Mouse (Mus musculus) liver, postnatal 0 days (tissue): ENCODE results near the gene Fat3. TPM values are rescaled to one million over a fixed set of nuclear protein-coding genes. Genes with fewer than 3 reads are reported as not detected.

ENCODE experiments used
- ATAC-seq: fragments of 200-750 bp; cut with Nextera tagmentation; 2 replicates; pipeline ENCODE4 v1.8.0; 2017; ENCODE audit warnings: mild to moderate bottlenecking, moderate library complexity
- DNase-seq: peaks from one replicate; pipeline ENCODE4 v3.0.0-alpha.2; 2016
- H3K27ac ChIP-seq: fragments of 300-500 bp; sonication (generic); 2 replicates; pipeline ENCODE4 v1.5.1; 2014; ENCODE audit warnings: antibody characterized with exemption, moderate library complexity, mild to moderate bottlenecking, low read depth
- H3K27me3 ChIP-seq: fragments of 300-500 bp; sonication (generic); 2 replicates; pipeline ENCODE4 v1.6.1; 2014; ENCODE audit warnings: low read length, control low read depth, mixed read lengths; ENCODE audit not compliant: insufficient read depth
- H3K36me3 ChIP-seq: fragments of 300-500 bp; sonication (generic); replicated peaks from 2 replicates; pipeline ENCODE4 v1.6.1; 2014; ENCODE audit warnings: mild to moderate bottlenecking, control low read depth, low read length, moderate library complexity, mixed read lengths; ENCODE audit not compliant: insufficient read depth
- H3K4me1 ChIP-seq: fragments of 300-500 bp; sonication (generic); 2 replicates; pipeline ENCODE4 v1.6.1; 2014; ENCODE audit warnings: antibody characterized with exemption, mild to moderate bottlenecking, control low read depth; ENCODE audit not compliant: insufficient read depth
- H3K4me2 ChIP-seq: fragments of 300-500 bp; sonication (generic); 2 replicates; pipeline ENCODE4 v1.6.1; 2014; ENCODE audit warnings: low read depth, mild to moderate bottlenecking, low read length, moderate library complexity, mixed read lengths
- H3K4me3 ChIP-seq: fragments of 300-500 bp; sonication (generic); 2 replicates; pipeline ENCODE4 v1.5.1; 2014; ENCODE audit warnings: low read depth, low read length
- H3K9ac ChIP-seq: fragments of 300-500 bp; sonication (generic); replicated peaks from 2 replicates; pipeline ENCODE4 v1.6.1; 2014; ENCODE audit warnings: mild to moderate bottlenecking, moderate library complexity
- H3K9me3 ChIP-seq: fragments of 300-500 bp; sonication (generic); 2 replicates; pipeline ENCODE4 v1.6.1; 2016; ENCODE audit warnings: mild to moderate bottlenecking, control low read depth, low read length, mixed read lengths
- CTCF ChIP-seq: sonication (generic); IDR thresholded peaks from 2 replicates; pipeline ENCODE4 v1.5.1; 2016; ENCODE audit warnings: antibody characterized with exemption, low read depth
- EP300 ChIP-seq: IDR thresholded peaks from 2 replicates; pipeline ENCODE4 v1.6.1; 2016; ENCODE audit warnings: antibody characterized with exemption, low read depth, mild to moderate bottlenecking
- WGBS: fragments of 180-500 bp; shearing (Covaris S2); extraction: QIAGEN DNeasy Blood & Tissue Kit; methylation state at CpG from one replicate; pipeline ENCODE4 v1.1.7; 2014; ENCODE audit not compliant: insufficient replicate concordance; 5-methylcytosine and 5-hydroxymethylcytosine counted together
- polyA plus RNA-seq: library from polyadenylated mRNA; unstranded; fragments of >200 nt; fragmentation: Nextera tagmentation; extraction: Ambion mirVana; gene quantifications from 2 replicates; pipeline ENCODE4 v1.2.1, GENCODE M21; 2015

Fat3 gene
- polyA plus RNA-seq, 1 experiment from 2014 or later = 0.02 TPM

- no peaks in the 10 kb centered on the region for H3K36me3 ChIP-seq
- 79% methylated on average over 4 of the region's 4 CpGs for WGBS
- no peak for ATAC-seq
- DNase-seq = no peak
- no peak overlapping the region for H3K4me3 ChIP-seq
- TF ChIP-seq CTCF (no peak), EP300 (no peak)
- H3K9ac ChIP-seq = no peak overlapping the region
- H3K4me2 ChIP-seq = no peak overlapping the region
- no peaks in the 10 kb centered on the region for H3K4me1 ChIP-seq
- H3K27ac ChIP-seq = no peak overlapping the region
- H3K9me3 ChIP-seq = no peaks in the 10 kb centered on the region
- no peaks in the 10 kb centered on the region for H3K27me3 ChIP-seq
These were observed 59.2 kb downstream of the Fat3 start for GRCm38 (mm10) chr9:16441930-16442329.

- ATAC-seq (no peak), DNase-seq (no peak)
- no peak overlapping the region for H3K4me3 ChIP-seq
- no peak overlapping the region for H3K9ac ChIP-seq
- no peak overlapping the region for H3K4me2 ChIP-seq
- no peak overlapping the region for H3K27ac ChIP-seq
- H3K27me3 ChIP-seq = no peaks in the 10 kb centered on the region
- H3K9me3 ChIP-seq = no peaks in the 10 kb centered on the region
- H3K4me1 ChIP-seq = no peaks in the 10 kb centered on the region
- H3K36me3 ChIP-seq = no peaks in the 10 kb centered on the region
- TF ChIP-seq EP300 = no peak
- 66% methylated on average over 6 of the region's 6 CpGs for WGBS
These were observed 60.4 kb downstream of the Fat3 start for GRCm38 (mm10) chr9:16440638-16441037.

- TF ChIP-seq CTCF (no peak), EP300 (no peak)
- no peaks in the 10 kb centered on the region for H3K36me3 ChIP-seq
These were observed 61.1 kb downstream of the Fat3 start for GRCm38 (mm10) chr9:16439941-16440340.

GRCm38 (mm10) chr9:16437805-16438204, 63.3 kb downstream of the Fat3 start:
- H3K9ac ChIP-seq = no peak overlapping the region
- H3K4me3 ChIP-seq = no peak overlapping the region
- ATAC-seq (no peak), DNase-seq (no peak)
- H3K36me3 ChIP-seq = no peaks in the 10 kb centered on the region
- no peaks in the 10 kb centered on the region for H3K27me3 ChIP-seq
- no peak overlapping the region for H3K4me2 ChIP-seq
- WGBS = 53% methylated on average over 5 of the region's 5 CpGs
- no peaks in the 10 kb centered on the region for H3K4me1 ChIP-seq
- no peak overlapping the region for H3K27ac ChIP-seq
- no peaks in the 10 kb centered on the region for H3K9me3 ChIP-seq
- TF ChIP-seq EP300 = no peak
- no peak for TF ChIP-seq CTCF

More at GRCm38 (mm10) chr9:16439941-16440340, 61.1 kb downstream of the Fat3 start:
- H3K9ac ChIP-seq = no peak overlapping the region
- H3K4me2 ChIP-seq = no peak overlapping the region
- no peak overlapping the region for H3K27ac ChIP-seq
- no peaks in the 10 kb centered on the region for H3K4me1 ChIP-seq
- ATAC-seq = no peak
- H3K4me3 ChIP-seq = no peak overlapping the region
- DNase-seq = no peak
- no peaks in the 10 kb centered on the region for H3K9me3 ChIP-seq
- no peaks in the 10 kb centered on the region for H3K27me3 ChIP-seq
- WGBS = 70% methylated on average over 3 of the region's 3 CpGs

GRCm38 (mm10) chr9:16428589-16428988, 72.5 kb downstream of the Fat3 start:
- Histone ChIP-seq H3K4me2 (no peak overlapping the region), H3K9me3 (no peaks in the 10 kb centered on the region), H3K4me1 (no peaks in the 10 kb centered on the region), H3K27me3 (no peaks in the 10 kb centered on the region), H3K4me3 (no peak overlapping the region), H3K9ac (no peak overlapping the region), H3K36me3 (no peaks in the 10 kb centered on the region), H3K27ac (no peak overlapping the region)
- 76% methylated on average over 5 of the region's 5 CpGs for WGBS
- DNase-seq (no peak), ATAC-seq (no peak)
- TF ChIP-seq CTCF (no peak), EP300 (no peak)

GRCm38 (mm10) chr9:16422707-16423106, 78.4 kb downstream of the Fat3 start:
- no peak for TF ChIP-seq CTCF
- no peak for TF ChIP-seq EP300
- ATAC-seq = no peak

GRCm38 (mm10) chr9:16402815-16403214, 98.3 kb downstream of the Fat3 start:
- no peak for ATAC-seq
- WGBS = 68% methylated on average over 3 of the region's 3 CpGs

More at GRCm38 (mm10) chr9:16422707-16423106, 78.4 kb downstream of the Fat3 start:
- Histone ChIP-seq H3K4me3 (no peak overlapping the region), H3K4me1 (no peaks in the 10 kb centered on the region), H3K27me3 (no peaks in the 10 kb centered on the region), H3K36me3 (no peaks in the 10 kb centered on the region), H3K4me2 (no peak overlapping the region), H3K27ac (no peak overlapping the region), H3K9ac (no peak overlapping the region), H3K9me3 (no peaks in the 10 kb centered on the region)
- whole genome bisulfite sequencing = 77% methylated on average over 2 of the region's 2 CpGs
- DNase-seq = no peak

More at GRCm38 (mm10) chr9:16402815-16403214, 98.3 kb downstream of the Fat3 start:
- H3K4me1 ChIP-seq = no peaks in the 10 kb centered on the region
- no peak overlapping the region for H3K27ac ChIP-seq
- TF ChIP-seq EP300 = no peak
- no peak for TF ChIP-seq CTCF
- H3K4me3 ChIP-seq = no peak overlapping the region
- no peaks in the 10 kb centered on the region for H3K36me3 ChIP-seq
- no peak overlapping the region for H3K9ac ChIP-seq
- H3K27me3 ChIP-seq = no peaks in the 10 kb centered on the region
- no peaks in the 10 kb centered on the region for H3K9me3 ChIP-seq
- no peak overlapping the region for H3K4me2 ChIP-seq
- no peak for DNase-seq
